Mouse (Mus musculus) midbrain, embryonic 13.5 days (tissue): Measurements from ENCODE around the gene Svep1. TPM values are rescaled to one million over a fixed set of nuclear protein-coding genes. Genes with fewer than 3 reads are reported as not detected.

ENCODE experiments used
- ATAC-seq: fragments of 200-750 bp; cut with Nextera tagmentation; 2 replicates; pipeline ENCODE4 v1.8.0; 2017; ENCODE audit warnings: mild to moderate bottlenecking, moderate TSS enrichment, moderate library complexity
- H3K27ac ChIP-seq: fragments of 300-500 bp; sonication (generic); 2 replicates; pipeline ENCODE4 v1.5.1; 2015; ENCODE audit warnings: inconsistent platforms, mild to moderate bottlenecking, moderate library complexity
- H3K27me3 ChIP-seq: fragments of 300-500 bp; sonication (generic); 2 replicates; pipeline ENCODE4 v1.6.1; 2015; ENCODE audit warnings: mild to moderate bottlenecking, inconsistent platforms
- H3K36me3 ChIP-seq: fragments of 300-500 bp; sonication (generic); 2 replicates; pipeline ENCODE4 v1.6.1; 2015; ENCODE audit warnings: mild to moderate bottlenecking, inconsistent platforms
- H3K4me1 ChIP-seq: fragments of 300-500 bp; sonication (generic); replicated peaks from 2 replicates; pipeline ENCODE4 v1.6.1; 2015; ENCODE audit warnings: inconsistent platforms
- H3K4me2 ChIP-seq: fragments of 300-500 bp; sonication (generic); replicated peaks from 2 replicates; pipeline ENCODE4 v1.6.1; 2015; ENCODE audit warnings: moderate library complexity, mild to moderate bottlenecking, inconsistent platforms
- H3K4me3 ChIP-seq: fragments of 300-500 bp; sonication (generic); replicated peaks from 2 replicates; pipeline ENCODE4 v1.5.1; 2015; ENCODE audit warnings: mild to moderate bottlenecking, inconsistent platforms
- H3K9ac ChIP-seq: fragments of 300-500 bp; sonication (generic); replicated peaks from 2 replicates; pipeline ENCODE4 v1.6.1; 2015; ENCODE audit warnings: mild to moderate bottlenecking, inconsistent platforms
- H3K9me3 ChIP-seq: fragments of 300-500 bp; sonication (generic); 2 replicates; pipeline ENCODE4 v1.6.1; 2016; ENCODE audit warnings: mild to moderate bottlenecking, inconsistent platforms
- WGBS: fragments of 180-500 bp; shearing (Covaris S2); methylation state at CpG from one replicate; pipeline ENCODE4 v1.1.7; 2015; 5-methylcytosine and 5-hydroxymethylcytosine counted together
- polyA plus RNA-seq: library from polyadenylated mRNA; unstranded; fragments of >200 nt; fragmentation: Nextera tagmentation; extraction: Ambion mirVana; gene quantifications from 2 replicates; pipeline ENCODE4 v1.2.1, GENCODE M21; 2015

Svep1 gene
- polyA plus RNA-seq, 1 experiment from 2014 or later = 0.36 TPM

DNA sequence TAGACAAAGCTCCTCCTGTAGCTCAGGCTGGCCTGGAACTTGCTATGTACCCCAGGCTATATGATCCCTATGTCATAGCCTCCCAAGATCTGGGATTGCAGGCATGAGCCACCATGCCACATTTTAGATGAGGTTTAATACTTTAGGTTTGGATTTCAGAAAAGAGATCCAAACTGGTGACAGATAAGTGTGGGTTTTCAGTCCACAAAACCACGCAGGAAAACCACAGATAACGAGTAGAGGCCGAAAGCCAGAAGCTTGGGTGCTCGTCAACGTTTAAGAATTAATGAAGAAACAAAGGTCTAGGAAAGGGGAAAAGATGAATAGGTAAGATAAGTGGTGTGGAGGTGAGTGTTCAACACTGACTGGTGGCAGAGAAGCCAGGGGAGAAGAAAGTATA, 79.6 kb downstream of the Svep1 start:
- no peaks in the 10 kb centered on the region for H3K27me3 ChIP-seq
- no peaks in the 10 kb centered on the region for H3K36me3 ChIP-seq
- no peak for ATAC-seq
- 92% methylated on average over 5 of the region's 5 CpGs for WGBS
- H3K4me3 ChIP-seq = no peak overlapping the region
- H3K9ac ChIP-seq = no peak overlapping the region
- H3K4me2 ChIP-seq = no peak overlapping the region
- H3K27ac ChIP-seq = no peak overlapping the region
- H3K9me3 ChIP-seq = no peaks in the 10 kb centered on the region
- no peaks in the 10 kb centered on the region for H3K4me1 ChIP-seq

DNA sequence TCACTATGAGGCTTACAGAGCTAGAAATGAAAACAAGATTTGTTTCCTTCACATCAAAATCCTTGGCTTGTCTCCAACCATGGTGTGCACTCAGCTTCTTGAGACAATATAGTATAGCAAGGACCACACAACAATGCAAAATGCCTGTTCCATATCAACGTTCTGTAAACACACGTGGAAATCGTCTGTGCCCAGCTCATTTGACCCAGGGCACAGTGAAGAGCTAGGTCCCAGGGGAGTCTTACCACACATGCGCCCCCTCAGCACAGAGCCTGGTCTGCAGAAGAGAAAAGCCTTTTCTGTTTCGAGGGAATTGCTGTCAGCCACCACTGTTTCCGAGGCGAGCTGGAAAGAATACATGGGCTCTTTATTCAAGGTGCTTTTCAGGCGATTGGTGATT, 91.2 kb downstream of the Svep1 start:
- ATAC-seq = no peak
- Histone ChIP-seq H3K4me3 (no peak overlapping the region), H3K36me3 (no peaks in the 10 kb centered on the region), H3K9ac (no peak overlapping the region), H3K4me2 (no peak overlapping the region), H3K4me1 (peaks cover 4% of the 10 kb centered on the region; the same call in 1 of the 2 replicates), H3K9me3 (no peaks in the 10 kb centered on the region), H3K27me3 (no peaks in the 10 kb centered on the region), H3K27ac (no peak overlapping the region)
- 45% methylated on average over 8 of the region's 8 CpGs for WGBS

DNA sequence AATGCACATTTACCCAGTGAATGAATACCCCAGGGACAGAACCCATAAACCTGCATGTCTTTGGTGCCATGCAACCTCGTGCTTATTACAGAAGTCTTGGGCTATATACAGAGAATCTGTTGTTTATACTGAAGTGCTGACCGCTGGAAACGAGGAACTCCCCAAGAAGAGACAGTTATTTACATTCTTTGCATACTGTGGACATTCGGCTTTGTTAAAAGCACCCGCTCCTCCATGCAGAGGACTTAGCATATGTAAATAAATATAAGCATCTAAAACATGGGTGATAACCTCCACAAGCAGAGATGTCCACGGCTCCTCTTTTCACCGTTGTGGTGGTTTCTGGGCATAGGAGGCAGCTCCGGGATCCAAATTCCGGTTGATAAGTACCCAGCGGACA, 95.7 kb downstream of the Svep1 start:
- no peak overlapping the region for H3K4me3 ChIP-seq
- no peaks in the 10 kb centered on the region for H3K27me3 ChIP-seq
- no peak overlapping the region for H3K4me2 ChIP-seq
- peaks cover 4% of the 10 kb centered on the region; the same call in 1 of the 2 replicates for H3K4me1 ChIP-seq
- ATAC-seq = no peak
- 86% methylated on average over 10 of the region's 10 CpGs for WGBS
- H3K9me3 ChIP-seq = no peaks in the 10 kb centered on the region
- no peak overlapping the region for H3K27ac ChIP-seq
- no peak overlapping the region for H3K9ac ChIP-seq
- H3K36me3 ChIP-seq = no peaks in the 10 kb centered on the region

DNA sequence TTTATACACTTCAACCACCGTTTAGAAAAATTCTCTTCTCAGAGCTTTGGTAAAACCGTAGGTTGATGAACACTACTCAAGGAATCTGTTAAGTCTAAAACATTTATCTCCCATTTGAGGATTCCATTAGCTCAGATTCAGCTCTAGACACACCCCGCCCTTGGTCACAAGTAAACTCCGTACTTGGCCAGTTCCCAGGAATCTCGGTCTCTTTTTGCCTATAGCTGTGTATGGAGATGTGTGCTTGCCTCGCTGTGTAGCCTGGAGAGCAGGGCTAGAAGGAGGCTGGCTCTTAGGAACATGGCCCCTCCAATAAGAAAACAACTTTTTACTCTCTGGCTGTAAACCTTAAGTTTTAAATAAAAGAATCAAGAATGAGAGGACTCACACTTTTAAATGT, 96.9 kb downstream of the Svep1 start:
- no peak for ATAC-seq
- no peaks in the 10 kb centered on the region for H3K9me3 ChIP-seq
- no peaks in the 10 kb centered on the region for H3K4me1 ChIP-seq
- no peaks in the 10 kb centered on the region for H3K36me3 ChIP-seq
- H3K9ac ChIP-seq = no peak overlapping the region
- H3K27ac ChIP-seq = no peak overlapping the region
- H3K4me3 ChIP-seq = no peak overlapping the region
- no peak overlapping the region for H3K4me2 ChIP-seq
- 88% methylated on average over 6 of the region's 6 CpGs for WGBS
- H3K27me3 ChIP-seq = no peaks in the 10 kb centered on the region

DNA sequence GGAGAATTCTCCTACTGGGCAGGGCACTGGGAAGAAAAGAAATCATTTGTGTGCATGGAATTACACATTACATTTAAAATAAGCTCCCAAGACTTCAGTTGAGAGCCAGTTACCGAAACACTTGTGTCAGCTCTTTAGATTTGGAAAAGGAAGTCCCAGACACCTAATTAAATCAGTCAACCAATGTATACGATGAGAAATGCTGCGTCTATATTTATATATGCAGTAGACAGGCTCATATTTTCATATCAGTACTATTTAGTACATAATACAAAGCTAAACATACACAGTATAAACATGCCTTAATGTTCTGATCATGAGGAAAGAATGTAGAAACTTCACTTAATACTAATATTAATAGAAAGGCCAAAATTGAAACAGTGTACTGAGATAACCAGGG, 98.3 kb downstream of the Svep1 start:
- Histone ChIP-seq H3K4me1 (no peaks in the 10 kb centered on the region), H3K9ac (no peak overlapping the region), H3K27ac (no peak overlapping the region), H3K9me3 (no peaks in the 10 kb centered on the region), H3K4me3 (no peak overlapping the region), H3K36me3 (no peaks in the 10 kb centered on the region), H3K27me3 (no peaks in the 10 kb centered on the region), H3K4me2 (no peak overlapping the region)
- WGBS = 86% methylated on average over 3 of the region's 3 CpGs
- no peak for ATAC-seq

DNA sequence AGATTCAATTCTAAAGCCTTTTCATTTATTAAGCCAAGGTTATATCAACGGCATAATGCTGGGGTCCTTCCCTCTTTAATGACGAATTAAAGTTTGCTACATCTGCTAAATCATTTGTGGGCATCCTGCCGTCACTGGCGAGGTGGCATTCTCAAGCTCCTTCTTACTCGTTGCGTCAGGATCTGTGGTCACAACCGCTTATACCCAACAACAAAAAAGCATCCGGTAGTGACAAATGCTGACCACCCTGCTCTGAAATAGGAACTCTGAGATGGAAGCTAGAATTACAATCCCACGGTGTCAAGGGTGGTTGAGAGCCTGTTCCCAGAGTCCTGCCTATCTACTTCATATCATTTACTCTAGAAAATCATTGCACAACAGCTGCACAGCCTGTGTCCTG, 108.9 kb downstream of the Svep1 start:
- no peak overlapping the region for H3K4me2 ChIP-seq
- no peaks in the 10 kb centered on the region for H3K4me1 ChIP-seq
- H3K36me3 ChIP-seq = no peaks in the 10 kb centered on the region
- no peaks in the 10 kb centered on the region for H3K9me3 ChIP-seq
- ATAC-seq = no peak
- H3K4me3 ChIP-seq = no peak overlapping the region
- H3K27ac ChIP-seq = no peak overlapping the region
- 88% methylated on average over 9 of the region's 9 CpGs for WGBS
- H3K27me3 ChIP-seq = no peaks in the 10 kb centered on the region
- H3K9ac ChIP-seq = no peak overlapping the region

DNA sequence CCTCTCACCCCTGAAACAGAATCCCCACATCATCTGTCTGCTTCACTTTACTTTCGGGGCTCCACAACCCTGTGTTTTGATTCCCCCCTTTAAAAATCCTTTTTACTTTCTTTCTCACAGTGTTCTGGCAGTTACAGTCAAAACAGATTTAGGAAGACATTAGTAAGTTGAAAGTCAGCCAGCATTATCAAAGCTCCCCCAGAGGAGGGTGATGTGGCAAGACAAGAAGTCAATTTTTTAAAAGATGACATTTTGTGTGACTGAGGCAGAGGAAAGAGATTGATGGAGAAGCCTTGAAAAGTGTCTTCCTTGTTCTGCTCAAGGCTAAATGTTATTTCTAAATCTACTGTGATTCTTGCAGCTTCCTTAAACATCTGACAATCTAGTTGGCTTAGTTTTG, 119.9 kb downstream of the Svep1 start:
- WGBS = 88% methylated on average over 1 of the region's 1 CpGs
- Histone ChIP-seq H3K4me1 (no peaks in the 10 kb centered on the region), H3K9me3 (no peaks in the 10 kb centered on the region), H3K4me2 (no peak overlapping the region), H3K9ac (no peak overlapping the region), H3K36me3 (no peaks in the 10 kb centered on the region), H3K27me3 (no peaks in the 10 kb centered on the region), H3K4me3 (no peak overlapping the region), H3K27ac (no peak overlapping the region)
- no peak for ATAC-seq

DNA sequence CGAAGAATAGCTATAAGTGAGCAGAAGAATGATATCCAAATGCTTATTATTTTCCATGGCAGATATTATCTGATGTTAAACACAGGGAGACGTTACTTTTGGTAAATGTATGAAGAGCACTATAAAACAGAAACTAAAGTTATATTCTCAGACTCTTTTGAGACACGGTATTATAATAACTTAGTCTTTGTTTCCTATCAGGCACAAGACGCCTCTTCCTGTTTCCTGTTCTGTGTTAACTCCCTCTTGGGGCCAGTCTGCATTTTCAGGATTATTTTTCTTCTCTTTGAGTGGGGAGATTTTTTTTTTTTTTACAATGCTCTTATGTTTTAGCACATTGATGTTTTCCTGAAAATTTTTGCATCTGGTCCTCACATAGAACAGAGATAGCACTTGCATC, 120.5 kb downstream of the Svep1 start:
- no peak for ATAC-seq
- Histone ChIP-seq H3K27ac (no peak overlapping the region), H3K27me3 (no peaks in the 10 kb centered on the region), H3K36me3 (no peaks in the 10 kb centered on the region), H3K4me2 (no peak overlapping the region), H3K9me3 (no peaks in the 10 kb centered on the region), H3K4me3 (no peak overlapping the region), H3K4me1 (no peaks in the 10 kb centered on the region), H3K9ac (no peak overlapping the region)
- 84% methylated on average over 4 of the region's 4 CpGs for WGBS

DNA sequence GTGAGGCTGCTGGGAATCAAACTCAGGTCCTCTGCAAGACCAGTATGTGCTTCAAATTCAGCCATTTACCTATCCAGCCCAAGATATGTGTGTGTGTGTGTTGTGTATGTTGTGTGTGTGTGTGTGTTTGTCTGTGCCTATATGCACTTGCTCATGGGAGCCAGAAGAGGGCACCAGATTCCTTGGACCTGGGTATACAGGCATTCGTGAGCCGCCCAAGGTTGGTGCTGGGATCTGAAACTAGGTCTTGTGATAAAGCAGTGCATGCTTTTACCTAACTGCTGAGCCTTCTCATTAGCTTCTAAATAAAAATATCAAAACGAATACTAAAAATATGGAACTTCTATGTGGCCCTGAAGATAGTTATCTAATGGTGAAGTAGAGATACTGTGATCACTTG, 121.3 kb downstream of the Svep1 start:
- no peaks in the 10 kb centered on the region for H3K9me3 ChIP-seq
- no peak for ATAC-seq
- H3K27ac ChIP-seq = no peak overlapping the region
- H3K4me3 ChIP-seq = no peak overlapping the region
- no peaks in the 10 kb centered on the region for H3K27me3 ChIP-seq
- no peak overlapping the region for H3K9ac ChIP-seq
- WGBS = 82% methylated on average over 3 of the region's 3 CpGs
- H3K36me3 ChIP-seq = no peaks in the 10 kb centered on the region
- no peak overlapping the region for H3K4me2 ChIP-seq
- no peaks in the 10 kb centered on the region for H3K4me1 ChIP-seq

DNA sequence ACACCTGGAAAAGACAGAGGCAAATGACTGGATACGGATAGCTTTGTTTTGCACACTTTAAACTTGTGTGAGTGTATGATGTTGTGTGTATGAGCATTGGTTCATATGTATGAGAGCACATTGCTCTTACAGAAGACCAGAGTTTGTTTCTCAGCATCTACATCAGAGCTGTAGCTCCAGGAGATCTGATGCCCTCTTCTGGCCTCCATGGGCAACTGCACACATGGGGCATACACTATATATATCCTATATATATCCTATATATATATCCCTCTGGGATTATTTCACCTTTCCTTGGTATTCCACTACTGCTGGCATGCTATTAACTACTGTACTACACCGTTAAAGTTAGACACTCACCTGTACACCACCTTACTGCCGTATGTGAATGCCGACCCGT, 122.5 kb downstream of the Svep1 start:
- no peak for ATAC-seq
- no peak overlapping the region for H3K27ac ChIP-seq
- no peak overlapping the region for H3K4me2 ChIP-seq
- WGBS = 95% methylated on average over 5 of the region's 5 CpGs
- no peaks in the 10 kb centered on the region for H3K36me3 ChIP-seq
- H3K4me3 ChIP-seq = no peak overlapping the region
- no peaks in the 10 kb centered on the region for H3K9me3 ChIP-seq
- H3K27me3 ChIP-seq = no peaks in the 10 kb centered on the region
- H3K4me1 ChIP-seq = peaks cover 4% of the 10 kb centered on the region
- H3K9ac ChIP-seq = no peak overlapping the region

DNA sequence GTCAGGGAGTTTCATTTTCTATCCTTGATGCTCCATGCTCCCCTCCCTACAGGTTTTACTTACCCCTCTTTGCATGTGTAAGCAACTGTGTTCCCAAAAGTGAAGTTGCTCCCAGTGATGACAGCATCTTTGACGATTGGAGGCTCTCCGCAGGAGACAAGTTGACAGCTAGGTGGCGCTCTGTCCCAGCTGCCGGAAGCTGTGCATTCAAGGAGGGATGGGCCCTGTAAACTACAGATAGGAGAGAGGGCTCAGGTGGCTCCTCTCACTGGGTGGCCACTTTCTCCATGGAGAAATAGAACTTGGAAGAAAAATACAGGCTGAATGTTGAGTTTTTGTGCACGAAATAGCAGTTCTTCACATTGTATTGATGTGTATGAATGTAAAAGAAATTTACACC, 124.1 kb downstream of the Svep1 start:
- no peaks in the 10 kb centered on the region for H3K36me3 ChIP-seq
- no peak overlapping the region for H3K9ac ChIP-seq
- H3K4me1 ChIP-seq = peaks cover 4% of the 10 kb centered on the region
- H3K27me3 ChIP-seq = no peaks in the 10 kb centered on the region
- no peak overlapping the region for H3K4me3 ChIP-seq
- H3K9me3 ChIP-seq = no peaks in the 10 kb centered on the region
- H3K4me2 ChIP-seq = no peak overlapping the region
- H3K27ac ChIP-seq = no peak overlapping the region
- WGBS = 3% methylated on average over 5 of the region's 5 CpGs
- 0 out of 2 replicates have a peak, but pooled peaks have one; percentile 46 for ATAC-seq

DNA sequence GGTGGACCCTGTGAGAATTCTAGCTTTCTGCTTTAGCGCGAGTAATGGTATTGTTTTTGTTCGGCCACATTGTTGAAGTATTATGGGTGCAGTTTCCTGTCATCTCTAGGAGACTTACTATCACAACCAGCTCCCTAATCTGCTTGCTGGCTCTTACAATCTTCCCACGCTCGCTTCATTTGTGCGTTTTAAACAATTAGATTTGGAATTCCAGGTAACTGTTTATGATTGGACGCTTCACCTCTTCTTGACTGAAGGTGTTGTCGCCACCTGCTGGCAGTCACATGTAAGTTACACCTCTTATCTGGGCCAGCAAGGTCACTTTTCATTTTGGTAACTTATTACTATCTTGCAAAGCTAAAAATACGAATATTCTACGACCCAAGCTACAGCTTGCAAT, 127.0 kb downstream of the Svep1 start:
- peak; percentile 19; the same call in 1 of the 2 replicates for ATAC-seq
- Histone ChIP-seq H3K27ac (no peak overlapping the region), H3K9me3 (no peaks in the 10 kb centered on the region), H3K9ac (no peak overlapping the region), H3K27me3 (no peaks in the 10 kb centered on the region), H3K36me3 (no peaks in the 10 kb centered on the region), H3K4me2 (peak overlapping the region; percentile 45), H3K4me1 (peaks cover 4% of the 10 kb centered on the region), H3K4me3 (peak overlapping the region; percentile 26)
- WGBS = 17% methylated on average over 10 of the region's 10 CpGs

DNA sequence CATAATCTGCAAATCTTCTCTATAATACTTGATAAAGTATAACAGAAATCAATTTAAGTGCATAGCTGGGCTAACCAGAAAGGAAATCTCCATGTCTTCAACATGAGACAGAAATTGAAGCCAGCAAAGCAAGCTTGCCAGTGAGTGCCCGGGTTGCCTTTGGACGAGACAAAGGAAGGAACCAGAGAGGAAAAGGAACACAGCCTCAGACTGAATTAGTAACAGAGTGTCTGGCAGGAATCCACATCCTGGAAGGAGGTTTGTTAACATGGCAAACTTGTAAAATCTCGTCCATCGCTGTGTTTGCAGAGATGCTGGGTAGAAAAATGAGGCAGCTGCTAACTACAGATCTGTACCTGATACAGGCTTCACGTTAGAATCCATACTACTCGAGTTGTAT, 128.7 kb downstream of the Svep1 start:
- no peak overlapping the region for H3K9ac ChIP-seq
- H3K4me3 ChIP-seq = no peak overlapping the region
- peaks cover 4% of the 10 kb centered on the region for H3K4me1 ChIP-seq
- no peak for ATAC-seq
- no peaks in the 10 kb centered on the region for H3K36me3 ChIP-seq
- H3K27me3 ChIP-seq = no peaks in the 10 kb centered on the region
- no peak overlapping the region for H3K4me2 ChIP-seq
- no peak overlapping the region for H3K27ac ChIP-seq
- 71% methylated on average over 6 of the region's 6 CpGs for WGBS
- no peaks in the 10 kb centered on the region for H3K9me3 ChIP-seq
